Mouse (Mus musculus) bone marrow macrophage, adult 2 months (primary cell): ENCODE results near the gene Ccdc8. TPM values are rescaled to one million over a fixed set of nuclear protein-coding genes. Genes with fewer than 3 reads are reported as not detected.

ENCODE experiments used
- H3K27ac ChIP-seq: 2 replicates; pipeline ENCODE4 v1.5.1; 2012; ENCODE audit warnings: low read depth, low read length; ENCODE audit not compliant: insufficient read depth
- H3K4me1 ChIP-seq: 2 replicates; pipeline ENCODE4 v1.6.1; 2012; ENCODE audit warnings: low read length; ENCODE audit not compliant: control insufficient read depth, insufficient read depth
- H3K4me3 ChIP-seq: 2 replicates; pipeline ENCODE4 v1.5.1; 2012; ENCODE audit warnings: mild to moderate bottlenecking, low read length, moderate library complexity; ENCODE audit not compliant: insufficient read depth
- CTCF ChIP-seq: IDR thresholded peaks from 2 replicates; pipeline ENCODE4 v1.5.1; 2012; ENCODE audit warnings: low read depth, mild to moderate bottlenecking, low read length, moderate library complexity
- POLR2A ChIP-seq: IDR thresholded peaks from 2 replicates; pipeline ENCODE4 v1.6.1; 2012; ENCODE audit warnings: mild to moderate bottlenecking, low read depth, low read length, borderline replicate concordance
- polyA plus RNA-seq: library from polyadenylated mRNA; stranded (reverse); fragments of >200 nt; gene quantifications from 2 replicates; pipeline ENCODE4 v1.2.4, GENCODE M21; 2012; ENCODE audit not compliant: missing spikeins, insufficient read depth, insufficient read length

Ccdc8 gene
- polyA plus RNA-seq, 1 experiment = not detected

DNA sequence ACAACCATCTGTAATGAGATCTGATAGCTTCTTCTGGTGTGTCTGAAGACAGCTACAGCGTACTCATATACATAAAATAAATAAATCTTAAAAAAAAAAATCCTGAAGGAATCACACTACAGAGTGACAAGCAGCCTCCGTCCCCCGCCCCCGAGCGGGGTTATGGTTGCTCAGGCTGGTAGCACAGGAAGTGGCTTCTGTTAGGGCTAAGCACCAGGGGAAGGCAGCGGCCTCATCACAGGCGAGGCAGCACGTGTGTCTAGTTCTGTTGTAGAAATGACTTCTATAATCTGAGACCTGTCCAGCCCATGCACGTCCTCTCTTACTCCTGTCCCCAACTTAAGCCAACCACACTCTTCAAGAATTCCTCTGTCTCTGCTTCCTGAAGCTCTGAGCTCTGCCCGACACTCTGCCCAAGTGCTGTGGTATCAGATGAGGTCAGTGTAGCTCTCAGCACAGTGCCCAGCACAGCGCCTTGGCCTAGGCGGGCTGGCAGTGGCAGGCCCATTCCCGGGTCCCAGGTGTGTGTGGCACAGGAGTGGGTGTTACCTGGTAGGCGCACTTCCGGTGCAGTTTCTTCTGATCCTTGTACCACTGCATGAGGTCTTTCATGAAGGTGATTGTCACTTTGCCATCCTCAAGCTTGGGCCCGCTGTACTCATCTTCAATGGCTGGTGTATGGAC lies 17.0 kb downstream of the Ccdc8 start:
- H3K4me3 ChIP-seq = no peak overlapping the region
- no peak overlapping the region for H3K27ac ChIP-seq
- TF ChIP-seq POLR2A = no peak
- TF ChIP-seq CTCF = no peak
- no peaks in the 10 kb centered on the region for H3K4me1 ChIP-seq

DNA sequence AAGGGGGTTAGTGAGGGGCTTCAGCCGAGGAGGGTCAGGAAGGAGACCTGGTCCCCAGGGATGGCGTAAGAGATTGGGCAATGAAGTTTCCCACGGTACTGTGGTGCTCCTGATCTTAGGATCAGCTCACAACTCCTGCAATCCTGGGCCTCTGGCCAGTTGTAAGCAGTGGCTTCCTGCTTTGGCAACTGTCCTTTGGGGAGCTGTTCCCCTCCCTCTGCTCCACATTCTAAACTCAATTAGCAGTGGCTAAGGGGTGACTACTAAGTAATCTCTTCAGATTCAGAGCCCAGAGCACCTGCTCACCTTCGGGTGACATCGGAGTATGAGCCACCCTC lies 17.5 kb downstream of the Ccdc8 start:
- no peak overlapping the region for H3K4me3 ChIP-seq
- H3K27ac ChIP-seq = no peak overlapping the region
- no peak for TF ChIP-seq CTCF
- TF ChIP-seq POLR2A = no peak
- H3K4me1 ChIP-seq = no peaks in the 10 kb centered on the region

DNA sequence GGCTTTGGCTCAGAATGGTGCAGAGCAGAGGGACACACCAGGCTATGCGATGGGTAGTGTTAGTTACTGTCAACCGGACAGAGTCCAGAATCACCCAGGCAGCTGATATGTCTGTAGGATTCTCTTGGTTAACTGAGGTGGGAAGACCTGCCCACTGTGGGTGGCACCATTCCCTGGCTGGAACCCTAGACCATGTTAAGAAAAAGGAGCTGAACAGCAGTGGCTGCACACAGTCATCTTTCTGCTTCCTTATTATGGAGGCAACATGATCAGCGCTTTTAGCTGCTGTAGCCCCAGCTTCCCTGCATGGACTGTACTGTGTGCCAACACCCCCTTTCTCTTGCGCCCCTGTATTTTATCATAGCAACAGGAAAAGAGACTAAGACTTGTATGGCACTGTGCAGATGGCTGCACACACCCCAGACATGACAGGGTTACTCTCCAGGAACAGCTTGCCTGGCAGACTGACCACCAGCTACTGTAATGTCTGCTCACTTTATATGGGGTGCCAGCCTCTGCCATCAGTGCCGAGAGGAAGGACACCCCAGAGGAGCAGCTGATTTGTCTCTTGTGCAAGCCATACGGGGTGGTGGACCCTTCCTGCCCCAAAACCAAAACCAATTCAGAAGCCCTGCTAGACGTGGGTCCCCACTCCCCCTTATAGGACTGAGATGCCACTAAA lies 19.5 kb downstream of the Ccdc8 start:
- Histone ChIP-seq H3K27ac (no peak overlapping the region), H3K4me3 (no peak overlapping the region), H3K4me1 (no peaks in the 10 kb centered on the region)
- TF ChIP-seq CTCF (no peak), POLR2A (no peak)

DNA sequence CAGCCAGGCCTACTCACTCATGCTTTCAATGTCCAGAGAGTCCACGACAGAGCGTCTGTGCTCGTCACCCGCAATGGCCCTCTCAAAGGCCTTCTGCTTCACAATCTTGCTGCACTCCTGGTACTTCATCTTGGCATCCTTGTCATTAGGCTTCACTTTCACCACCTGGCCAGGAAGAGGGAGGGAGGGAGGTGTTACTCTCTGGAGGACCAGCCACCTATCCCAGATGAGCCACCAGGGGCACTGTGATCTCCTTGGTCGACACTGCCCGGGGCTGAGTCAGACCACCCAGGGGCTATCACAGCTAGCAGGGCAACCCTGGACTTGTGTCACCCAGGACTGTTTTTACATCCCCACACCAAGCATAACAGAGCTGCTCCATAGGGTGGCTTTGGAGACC lies 22.9 kb downstream of the Ccdc8 start:
- TF ChIP-seq POLR2A = no peak
- TF ChIP-seq CTCF = no peak
- Histone ChIP-seq H3K27ac (no peak overlapping the region), H3K4me1 (peaks cover 9% of the 10 kb centered on the region), H3K4me3 (no peak overlapping the region)

DNA sequence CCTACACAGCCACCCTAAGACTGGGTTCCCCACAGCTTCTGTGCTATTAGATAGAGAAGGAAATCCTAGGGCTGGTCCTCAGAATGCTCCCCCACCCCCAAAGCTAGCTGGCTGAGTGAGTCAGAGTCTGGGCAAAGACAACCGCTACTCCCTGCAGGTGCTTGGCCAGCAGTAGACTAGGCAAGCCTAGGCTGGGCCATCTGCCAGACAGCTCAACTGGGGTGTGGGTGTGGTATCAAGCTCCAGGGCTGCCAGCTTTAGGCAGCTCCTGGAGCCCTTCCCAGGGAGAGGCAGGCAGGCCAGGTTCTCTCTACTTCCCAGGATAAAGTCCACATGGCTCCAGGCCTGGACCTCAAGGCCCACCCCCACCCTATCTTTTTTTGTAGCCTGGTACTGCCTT lies 24.5 kb downstream of the Ccdc8 start:
- H3K4me3 ChIP-seq = no peak overlapping the region
- no peak overlapping the region for H3K27ac ChIP-seq
- peaks cover 14% of the 10 kb centered on the region for H3K4me1 ChIP-seq
- TF ChIP-seq POLR2A = no peak
- no peak for TF ChIP-seq CTCF

DNA sequence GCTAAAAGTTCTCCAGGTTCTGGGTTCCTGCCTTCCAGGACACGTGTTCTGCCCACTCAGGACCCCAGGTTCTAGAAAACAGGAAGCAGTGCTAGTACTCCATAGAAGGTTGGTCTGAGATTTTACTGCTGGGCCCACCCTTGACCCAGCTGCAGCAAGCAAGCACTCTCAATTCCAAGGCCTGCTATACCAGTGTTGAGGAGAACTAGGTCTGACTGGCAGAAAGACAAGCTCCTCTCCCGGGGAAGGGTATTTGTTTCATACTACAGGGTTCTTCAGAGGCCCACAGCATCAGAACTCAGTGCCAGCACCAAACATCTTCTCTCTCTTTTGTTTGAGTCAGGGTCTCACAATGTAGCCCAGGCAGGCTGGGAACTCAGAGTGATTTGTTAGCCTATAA lies 25.4 kb downstream of the Ccdc8 start:
- TF ChIP-seq CTCF (no peak), POLR2A (no peak)
- no peak overlapping the region for H3K4me3 ChIP-seq
- H3K27ac ChIP-seq = no peak overlapping the region
- H3K4me1 ChIP-seq = peaks cover 21% of the 10 kb centered on the region

DNA sequence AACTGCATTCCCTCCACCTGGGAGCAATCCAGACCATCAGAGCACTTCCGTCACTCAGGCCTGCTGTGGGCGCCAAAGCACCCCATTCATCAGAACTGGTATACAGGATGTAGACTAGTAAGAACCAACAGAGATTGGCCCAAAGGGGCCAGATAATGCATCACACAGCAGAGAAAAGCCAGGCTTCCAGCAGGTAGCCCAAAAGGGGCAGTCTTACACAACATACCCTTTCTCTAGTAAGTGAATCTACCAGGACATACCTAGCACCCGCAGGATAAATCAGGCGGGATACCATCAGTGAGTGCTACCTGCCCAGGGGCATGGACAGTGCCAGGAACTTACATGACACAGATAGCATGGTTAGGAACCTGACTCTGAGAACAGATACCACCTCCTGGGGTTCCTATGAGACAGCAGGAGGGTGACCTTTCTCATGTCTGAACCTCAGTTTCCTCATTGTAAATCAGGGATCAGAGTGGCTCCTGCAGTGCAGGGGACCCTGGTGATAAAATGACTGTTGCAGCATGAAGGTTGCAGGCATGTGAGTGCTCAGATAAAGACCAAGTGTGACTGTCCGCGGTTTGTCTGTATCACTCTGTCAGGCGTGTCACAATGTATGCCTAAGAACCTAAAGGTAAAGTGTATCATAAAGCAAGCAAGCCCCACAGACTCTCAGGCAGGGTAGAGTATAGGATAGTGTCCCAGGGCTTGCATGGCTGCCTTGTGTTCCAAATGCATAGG lies 27.1 kb downstream of the Ccdc8 start:
- Histone ChIP-seq H3K4me3 (no peak overlapping the region), H3K27ac (no peak overlapping the region), H3K4me1 (peaks cover 34% of the 10 kb centered on the region)
- TF ChIP-seq CTCF = no peak
- TF ChIP-seq POLR2A = no peak

DNA sequence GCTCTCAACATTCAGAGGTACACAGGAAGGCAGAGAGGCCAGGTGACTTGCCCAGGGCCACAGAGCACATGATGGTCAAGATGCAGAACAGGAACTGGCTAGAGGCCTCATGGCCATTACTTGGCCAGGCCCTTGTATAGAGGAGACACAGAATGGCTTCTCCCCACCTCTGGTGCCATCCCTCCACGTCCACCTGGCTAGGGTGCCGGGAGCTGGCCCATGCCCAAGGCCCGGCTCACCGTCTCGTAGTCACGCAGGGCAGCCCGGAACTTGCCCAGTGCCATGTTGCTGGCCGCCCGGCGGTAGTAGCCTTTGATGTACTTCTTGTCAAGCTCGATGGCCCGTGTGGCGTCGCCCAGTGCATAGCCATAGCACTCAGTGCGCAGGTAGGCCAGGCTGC lies 29.7 kb downstream of the Ccdc8 start:
- H3K4me3 ChIP-seq = no peak overlapping the region

DNA sequence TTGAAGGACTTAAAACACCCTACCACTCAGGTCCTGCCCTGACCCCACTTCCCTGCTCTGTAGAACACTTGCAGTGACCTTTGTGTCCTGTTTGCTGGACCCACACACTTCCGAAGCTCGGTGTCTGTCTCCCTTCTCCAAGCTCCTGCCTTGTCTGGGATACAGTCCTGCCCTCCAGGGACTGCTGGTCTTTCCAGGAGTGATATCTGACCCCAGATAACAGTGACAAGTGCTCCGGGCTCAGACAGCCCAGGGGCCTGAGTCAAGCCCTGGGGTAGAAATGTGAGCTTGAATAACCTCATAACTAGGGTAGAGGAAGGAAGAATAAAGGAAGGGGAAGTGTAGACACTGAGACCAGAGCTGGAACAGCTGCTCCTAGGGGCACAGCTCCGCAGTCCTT lies 31.2 kb downstream of the Ccdc8 start:
- peak overlapping the region; percentile 93 for H3K27ac ChIP-seq
- H3K4me1 ChIP-seq = peaks cover 38% of the 10 kb centered on the region
- H3K4me3 ChIP-seq = peak overlapping the region; percentile 81
- TF ChIP-seq CTCF (no peak), POLR2A (no peak)

More for the DNA sequence above, 29.7 kb downstream of the Ccdc8 start:
- TF ChIP-seq POLR2A (no peak), CTCF (no peak)
- Histone ChIP-seq H3K4me1 (peaks cover 47% of the 10 kb centered on the region), H3K27ac (no peak overlapping the region)

DNA sequence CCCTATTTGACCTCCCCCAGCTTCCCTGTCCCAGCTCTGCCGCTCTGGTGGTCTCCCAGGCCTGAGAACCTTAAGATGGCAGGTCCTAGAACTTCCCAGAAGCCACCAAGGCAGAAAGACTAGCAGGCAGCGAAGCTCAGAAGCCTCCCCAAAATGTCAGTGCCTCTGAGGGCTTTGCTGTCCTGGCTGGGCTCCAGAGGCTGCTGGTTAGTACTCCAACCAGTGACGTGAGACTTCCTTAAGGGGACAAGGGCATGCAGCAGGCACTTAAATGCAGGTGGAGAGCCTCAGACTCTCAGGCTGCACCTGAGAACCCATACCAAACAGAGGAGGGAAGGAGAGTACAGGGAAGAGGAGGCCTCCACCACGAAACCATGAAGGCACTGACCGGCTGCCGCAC lies 31.6 kb downstream of the Ccdc8 start:
- Histone ChIP-seq H3K4me3 (peak overlapping the region; percentile 81), H3K27ac (peak overlapping the region; percentile 93)
- no peak for TF ChIP-seq POLR2A
- no peak for TF ChIP-seq CTCF

DNA sequence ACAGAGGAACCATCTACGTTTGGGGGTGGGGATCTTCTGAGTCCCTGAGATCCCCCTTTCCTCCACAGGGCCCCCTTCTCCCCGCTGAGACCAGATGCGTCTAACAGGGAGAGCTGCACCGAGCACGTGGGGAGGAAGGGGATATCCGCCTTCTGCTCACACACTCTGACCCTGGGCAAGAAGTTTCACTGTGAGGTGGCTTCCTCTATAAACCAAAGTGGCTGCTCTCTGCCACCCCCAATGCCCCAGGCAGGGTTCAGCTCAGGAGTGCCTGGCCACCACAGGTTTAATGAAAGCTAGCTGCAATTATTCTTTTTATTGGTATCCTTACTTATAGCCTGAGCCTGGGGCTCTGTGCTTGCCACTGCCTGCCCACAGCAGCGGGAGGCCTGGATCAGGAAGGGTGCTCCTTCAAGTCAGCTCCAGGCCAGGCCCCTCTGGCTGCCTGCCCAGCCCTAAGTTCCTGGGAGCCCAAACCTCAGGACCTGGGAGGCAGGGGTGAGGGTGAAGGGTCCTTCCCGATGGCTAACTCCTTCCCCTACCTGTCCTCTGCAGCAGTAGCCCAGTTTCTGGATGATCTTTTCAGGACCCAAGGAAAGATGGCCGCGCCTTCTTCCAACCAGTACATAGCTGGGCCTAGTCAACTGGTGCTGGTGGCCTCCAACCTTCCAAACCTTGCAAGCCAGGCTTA lies 32.5 kb downstream of the Ccdc8 start:
- H3K4me1 ChIP-seq = peaks cover 38% of the 10 kb centered on the region
- peak overlapping the region; percentile 81 for H3K4me3 ChIP-seq
- TF ChIP-seq CTCF = no peak
- TF ChIP-seq POLR2A = no peak
- H3K27ac ChIP-seq = peak overlapping the region; percentile 93

More for the DNA sequence above, 31.6 kb downstream of the Ccdc8 start:
- peaks cover 38% of the 10 kb centered on the region for H3K4me1 ChIP-seq
